Mouse (Mus musculus) thymus, adult 2 months (tissue): Measurements from ENCODE around the gene Prss35.

Experiments
- CTCF ChIP-seq: fragments of 200-500 bp; IDR thresholded peaks from 2 replicates; pipeline ENCODE4 v1.5.1; 2012; ENCODE audit warnings: mild to moderate bottlenecking, control low read depth, low read length, moderate library complexity, borderline replicate concordance; ENCODE audit not compliant: control insufficient read depth, poor library complexity, insufficient read depth; ENCODE audit errors: extremely low read depth
- POLR2A ChIP-seq: fragments of 200-500 bp; IDR thresholded peaks from 2 replicates; pipeline ENCODE4 v1.6.1; 2012; ENCODE audit warnings: mild to moderate bottlenecking, low read length, control low read depth, moderate library complexity; ENCODE audit not compliant: control insufficient read depth, poor library complexity, insufficient read depth; ENCODE audit errors: extremely low read depth

- TF ChIP-seq POLR2A, result no peak
- no peak for TF ChIP-seq CTCF
Measured at GRCm38 (mm10) chr9:86738067-86738466, 5.4 kb upstream of the Prss35 start.
